8 mouse cellular contexts compared by ENCODE assay signal in genomic region chr11:120658876-120659410, GRCm38 (mm10). TPM values are rescaled to one million over a fixed set of nuclear protein-coding genes. Genes with fewer than 3 reads are reported as not detected.
DNase-seq lines count a peak whose midpoint lies in the region; ATAC-seq lines count a peak whose summit lies in the region.

No protein-coding gene starts in this region.

- no peaks in the 10 kb centered on the region for H3K9me3 ChIP-seq in limb, embryonic 15.5 days
- no peaks in the 10 kb centered on the region for H3K9me3 ChIP-seq in neural tube, embryonic 13.5 days

- peak overlapping the region; percentile 91 for H3K4me2 ChIP-seq in limb, embryonic 15.5 days
- peak overlapping the region; percentile 60; the same call in 1 of the 2 replicates for H3K4me2 ChIP-seq in neural tube, embryonic 13.5 days

- H3K9ac ChIP-seq in limb, embryonic 15.5 days: no peak overlapping the region
- H3K9ac ChIP-seq in neural tube, embryonic 13.5 days: no peak overlapping the region

- peaks cover 25% of the 10 kb centered on the region for H3K4me1 ChIP-seq in limb, embryonic 15.5 days
- peaks cover 26% of the 10 kb centered on the region for H3K4me1 ChIP-seq in neural tube, embryonic 13.5 days (replicated peaks)

- H3K36me3 ChIP-seq in limb, embryonic 15.5 days: no peaks in the 10 kb centered on the region
- no peaks in the 10 kb centered on the region for H3K36me3 ChIP-seq in neural tube, embryonic 13.5 days

- DNase-seq in urinary bladder, adult 18-20 months (ENCODE audit: low spot score in 2 of 2): peak; percentile 65 to 82
- DNase-seq in urinary bladder, postnatal 10 days (ENCODE audit: low spot score): no peak
- DNase-seq in heart, adult 18-20 months: peak; percentile 77 to 90
- DNase-seq in kidney, adult 9 months: peak; percentile 87
- DNase-seq in testis, postnatal 10 days (ENCODE audit: low spot score): peak; percentile 88

- H3K4me3 ChIP-seq in limb, embryonic 15.5 days: peak overlapping the region; percentile 48
- H3K4me3 ChIP-seq in neural tube, embryonic 13.5 days: 0 out of 2 replicates have a peak overlapping the region, but pooled peaks have one; percentile 40

- peaks cover 74% of the 10 kb centered on the region for H3K27me3 ChIP-seq in limb, embryonic 15.5 days
- H3K27me3 ChIP-seq in neural tube, embryonic 13.5 days: peaks cover 83% of the 10 kb centered on the region

- peak; percentile 67 for ATAC-seq in common myeloid progenitor, adult 5-6 weeks (replicated peaks; ENCODE audit: low read depth, poor library complexity, severe bottlenecking)
- ATAC-seq in limb, embryonic 15.5 days (ENCODE audit: insufficient number of reproducible peaks, low FRiP score, low TSS enrichment, low read depth): no peak
- no peak for ATAC-seq in neural tube, embryonic 13.5 days (ENCODE audit: low read depth)

- WGBS in limb, embryonic 15.5 days: 4% methylated on average over 24 of the region's 24 CpGs
- WGBS in neural tube, embryonic 13.5 days: 3% methylated on average over 24 of the region's 24 CpGs

- no peak overlapping the region for H3K27ac ChIP-seq in limb, embryonic 15.5 days
- H3K27ac ChIP-seq in neural tube, embryonic 13.5 days (replicated peaks): no peak overlapping the region

RNA-seq across cellular contexts. Expression of gene Notum, which starts 2.0 kb away (rescaled TPM):
- not detected in 2 replicates for total RNA-seq in common myeloid progenitor, adult 5-6 weeks (2017)
- total RNA-seq in heart, adult 18-20 months (2021): under 1 TPM in 1 of 2 experiments, not detected in 1; 0.33 TPM
- polyA plus RNA-seq in limb, embryonic 15.5 days (2015; fragmentation: Nextera tagmentation; extraction: Ambion mirVana): 4.8 and 5.4 TPM in 2 replicates
- polyA plus RNA-seq in neural tube, embryonic 13.5 days (2015; fragmentation: Nextera tagmentation; extraction: Ambion mirVana): 2.5 and 2.7 TPM in 2 replicates

RNA-seq across cellular contexts. Expression of gene Myadml2, which starts 11.0 kb away (rescaled TPM):
- not detected in 2 replicates for total RNA-seq in common myeloid progenitor, adult 5-6 weeks (2017)
- total RNA-seq in heart, adult 18-20 months (2021): 10 to 100 TPM; 77.0 to 81.2 TPM
- polyA plus RNA-seq in limb, embryonic 15.5 days (2015; fragmentation: Nextera tagmentation; extraction: Ambion mirVana): 0.61 and 4.0 TPM in 2 replicates
- polyA plus RNA-seq in neural tube, embryonic 13.5 days (2015; fragmentation: Nextera tagmentation; extraction: Ambion mirVana): 0.66 and 1.7 TPM in 2 replicates

RNA-seq across cellular contexts. Expression of gene Aspscr1, which starts 13.8 kb away (rescaled TPM):
- total RNA-seq in common myeloid progenitor, adult 5-6 weeks (2017): 31.8 and 44.9 TPM in 2 replicates
- 10 to 100 TPM; 28.5 to 31.3 TPM for total RNA-seq in heart, adult 18-20 months (2021)
- 107 TPM in 2 replicates for polyA plus RNA-seq in limb, embryonic 15.5 days (2015; fragmentation: Nextera tagmentation; extraction: Ambion mirVana)
- 131 and 141 TPM in 2 replicates for polyA plus RNA-seq in neural tube, embryonic 13.5 days (2015; fragmentation: Nextera tagmentation; extraction: Ambion mirVana)

RNA-seq across cellular contexts. Expression of gene Pycr1, which starts 15.4 kb away (rescaled TPM):
- 9.9 and 11.7 TPM in 2 replicates for total RNA-seq in common myeloid progenitor, adult 5-6 weeks (2017)
- 1 to 10 TPM; 1.1 to 1.3 TPM for total RNA-seq in heart, adult 18-20 months (2021)
- 61.6 and 72.1 TPM in 2 replicates for polyA plus RNA-seq in limb, embryonic 15.5 days (2015; fragmentation: Nextera tagmentation; extraction: Ambion mirVana)
- polyA plus RNA-seq in neural tube, embryonic 13.5 days (2015; fragmentation: Nextera tagmentation; extraction: Ambion mirVana): 24.7 and 24.8 TPM in 2 replicates

RNA-seq across cellular contexts. Expression of gene Mafg, which starts 25.5 kb away (rescaled TPM):
- total RNA-seq in common myeloid progenitor, adult 5-6 weeks (2017): 20.3 and 22.1 TPM in 2 replicates
- 10 to 100 TPM; 33.7 to 35.7 TPM for total RNA-seq in heart, adult 18-20 months (2021)
- 26.6 and 32.9 TPM in 2 replicates for polyA plus RNA-seq in limb, embryonic 15.5 days (2015; fragmentation: Nextera tagmentation; extraction: Ambion mirVana)
- polyA plus RNA-seq in neural tube, embryonic 13.5 days (2015; fragmentation: Nextera tagmentation; extraction: Ambion mirVana): 35.5 and 36.0 TPM in 2 replicates

Comparison
In these comparisons a context has a peak if more than half of its experiments do, and no peak if none do; other contexts are left out.
1. RNA of gene Myadml2, which starts 11.0 kb away (total RNA-seq): 77.0 to 81.2 TPM in heart, adult 18-20 months; not detected in common myeloid progenitor, adult 5-6 weeks; every median in the first group is over 10 times any median in the second.